Mouse (Mus musculus): ENCODE results near the gene Caln1. TPM values are rescaled to one million over a fixed set of nuclear protein-coding genes. Genes with fewer than 3 reads are reported as not detected.

Gene Caln1
- 0.01 TPM in 1 of 2 replicates, not detected in the other for polyA plus RNA-seq (2012; rRNA removed)

- TF ChIP-seq CTCF (IDR thresholded peaks at IDR 0.05; ENCODE audit: insufficient read depth, low read length) (no peak), POLR2A (IDR thresholded peaks at IDR 0.05; ENCODE audit: borderline replicate concordance, extremely low read depth, low read depth, low read length) (no peak)
- no peak for DNase-seq
- H3K4me3 ChIP-seq (replicated peaks; ENCODE audit: extremely low read depth, low read depth, low read length), result no peak within 1 kb of the TSS
- H3K4me1 ChIP-seq (ENCODE audit: control insufficient read depth, insufficient read depth, low read length), result no peaks in the 10 kb centered on the region
- WGBS, result 54% methylated on average over 11 of the region's 11 CpGs
These were observed at the start of gene Caln1 for GRCm38 (mm10) chr5:130369237-130369636. Gene Caln1 (plus strand): TSS chr5:130369455.

GRCm38 (mm10) chr5:130319783-130320182, 49.5 kb upstream of the Caln1 start:
- no peak for DNase-seq
- no peaks in the 10 kb centered on the region for H3K4me1 ChIP-seq (ENCODE audit: control insufficient read depth, insufficient read depth, low read length)
- no peak overlapping the region for H3K4me3 ChIP-seq (replicated peaks; ENCODE audit: extremely low read depth, low read depth, low read length)
- 93% methylated on average over 5 of the region's 5 CpGs for WGBS
- TF ChIP-seq CTCF (IDR thresholded peaks at IDR 0.05; ENCODE audit: insufficient read depth, low read length) (no peak), POLR2A (IDR thresholded peaks at IDR 0.05; ENCODE audit: borderline replicate concordance, extremely low read depth, low read depth, low read length) (no peak)

- WGBS, result 67% methylated on average over 3 of the region's 3 CpGs
- DNase-seq, result no peak
- TF ChIP-seq POLR2A (IDR thresholded peaks at IDR 0.05; ENCODE audit: borderline replicate concordance, extremely low read depth, low read depth, low read length), result no peak
- peak; percentile 54; the same call in 1 of the 2 replicates for TF ChIP-seq CTCF (IDR thresholded peaks at IDR 0.05; ENCODE audit: insufficient read depth, low read length)
- H3K4me3 ChIP-seq (replicated peaks; ENCODE audit: extremely low read depth, low read depth, low read length), result no peak overlapping the region
- no peaks in the 10 kb centered on the region for H3K4me1 ChIP-seq (ENCODE audit: control insufficient read depth, insufficient read depth, low read length)
These were observed 48.8 kb upstream of the Caln1 start for GRCm38 (mm10) chr5:130320485-130320884.

GRCm38 (mm10) chr5:130325486-130325885, 43.8 kb upstream of the Caln1 start:
- DNase-seq, result no peak
- 99% methylated on average over 8 of the region's 8 CpGs for WGBS
- H3K4me1 ChIP-seq (ENCODE audit: control insufficient read depth, insufficient read depth, low read length), result no peaks in the 10 kb centered on the region

GRCm38 (mm10) chr5:130327615-130328263, 41.5 kb upstream of the Caln1 start:
- WGBS, result 71% methylated on average over 6 of the region's 6 CpGs
- TF ChIP-seq CTCF (IDR thresholded peaks at IDR 0.05; ENCODE audit: insufficient read depth, low read length) (no peak), POLR2A (IDR thresholded peaks at IDR 0.05; ENCODE audit: borderline replicate concordance, extremely low read depth, low read depth, low read length) (no peak)
- H3K4me1 ChIP-seq (ENCODE audit: control insufficient read depth, insufficient read depth, low read length), result peaks cover 2% of the 10 kb centered on the region
- no peak overlapping the region for H3K4me3 ChIP-seq (replicated peaks; ENCODE audit: extremely low read depth, low read depth, low read length)
- DNase-seq, result no peak

More at GRCm38 (mm10) chr5:130325486-130325885, 43.8 kb upstream of the Caln1 start:
- no peak overlapping the region for H3K4me3 ChIP-seq (replicated peaks; ENCODE audit: extremely low read depth, low read depth, low read length)
- TF ChIP-seq POLR2A (IDR thresholded peaks at IDR 0.05; ENCODE audit: borderline replicate concordance, extremely low read depth, low read depth, low read length), result no peak
- TF ChIP-seq CTCF (IDR thresholded peaks at IDR 0.05; ENCODE audit: insufficient read depth, low read length), result no peak

GRCm38 (mm10) chr5:130328366-130328765, 40.9 kb upstream of the Caln1 start:
- TF ChIP-seq CTCF (IDR thresholded peaks at IDR 0.05; ENCODE audit: insufficient read depth, low read length) (no peak), POLR2A (IDR thresholded peaks at IDR 0.05; ENCODE audit: borderline replicate concordance, extremely low read depth, low read depth, low read length) (no peak)
- Histone ChIP-seq H3K4me3 (replicated peaks; ENCODE audit: extremely low read depth, low read depth, low read length) (no peak overlapping the region), H3K4me1 (ENCODE audit: control insufficient read depth, insufficient read depth, low read length) (peaks cover 3% of the 10 kb centered on the region)
- no peak for DNase-seq
- WGBS, result 88% methylated on average over 9 of the region's 9 CpGs

GRCm38 (mm10) chr5:130329889-130330288, 39.4 kb upstream of the Caln1 start:
- WGBS, result 65% methylated on average over 2 of the region's 2 CpGs
- DNase-seq, result no peak
- Histone ChIP-seq H3K4me1 (ENCODE audit: control insufficient read depth, insufficient read depth, low read length) (peaks cover 5% of the 10 kb centered on the region), H3K4me3 (replicated peaks; ENCODE audit: extremely low read depth, low read depth, low read length) (no peak overlapping the region)
- TF ChIP-seq POLR2A (IDR thresholded peaks at IDR 0.05; ENCODE audit: borderline replicate concordance, extremely low read depth, low read depth, low read length) (no peak), CTCF (IDR thresholded peaks at IDR 0.05; ENCODE audit: insufficient read depth, low read length) (no peak)

- WGBS, result 81% methylated on average over 4 of the region's 4 CpGs
- Histone ChIP-seq H3K4me3 (replicated peaks; ENCODE audit: extremely low read depth, low read depth, low read length) (no peak overlapping the region), H3K4me1 (ENCODE audit: control insufficient read depth, insufficient read depth, low read length) (peaks cover 5% of the 10 kb centered on the region)
- no peak for DNase-seq
- no peak for TF ChIP-seq CTCF (IDR thresholded peaks at IDR 0.05; ENCODE audit: insufficient read depth, low read length)
These were observed 38.5 kb upstream of the Caln1 start for GRCm38 (mm10) chr5:130330801-130331200.

- Histone ChIP-seq H3K4me1 (ENCODE audit: control insufficient read depth, insufficient read depth, low read length) (peaks cover 5% of the 10 kb centered on the region), H3K4me3 (replicated peaks; ENCODE audit: extremely low read depth, low read depth, low read length) (no peak overlapping the region)
- DNase-seq, result no peak
- no peak for TF ChIP-seq CTCF (IDR thresholded peaks at IDR 0.05; ENCODE audit: insufficient read depth, low read length)
- no peak for TF ChIP-seq POLR2A (IDR thresholded peaks at IDR 0.05; ENCODE audit: borderline replicate concordance, extremely low read depth, low read depth, low read length)
- 40% methylated on average over 4 of the region's 4 CpGs for WGBS
These were observed 38.0 kb upstream of the Caln1 start for GRCm38 (mm10) chr5:130331206-130331605.

- no peak for DNase-seq
- no peak overlapping the region for H3K4me3 ChIP-seq (replicated peaks; ENCODE audit: extremely low read depth, low read depth, low read length)
- H3K4me1 ChIP-seq (ENCODE audit: control insufficient read depth, insufficient read depth, low read length), result peaks cover 8% of the 10 kb centered on the region
- no peak for TF ChIP-seq CTCF (IDR thresholded peaks at IDR 0.05; ENCODE audit: insufficient read depth, low read length)
- TF ChIP-seq POLR2A (IDR thresholded peaks at IDR 0.05; ENCODE audit: borderline replicate concordance, extremely low read depth, low read depth, low read length), result no peak
- WGBS, result 83% methylated on average over 7 of the region's 7 CpGs
These were observed 35.7 kb upstream of the Caln1 start for GRCm38 (mm10) chr5:130333566-130333965.

All from lung, adult 2 months (tissue).